Mouse (Mus musculus) CH12.LX (cell line): ENCODE results near the gene Scgb1b11. TPM values are rescaled to one million over a fixed set of nuclear protein-coding genes. Genes with fewer than 3 reads are reported as not detected.
"Not testable (repeated sequence)": the region's sequence is repeated elsewhere in the genome, so short reads cannot be mapped to it uniquely, and the experiment has no call there.

Experiments used
- DNase-seq: peaks from one replicate; pipeline ENCODE4 v3.0.0-alpha.2; 2013; ENCODE audit errors: extremely low read depth
- H3K27ac ChIP-seq: 2 replicates; pipeline ENCODE4 v1.5.1; 2012; ENCODE audit warnings: low read depth, mild to moderate bottlenecking, control low read depth, moderate library complexity; ENCODE audit not compliant: insufficient read depth
- H3K27me3 ChIP-seq: replicated peaks from 2 replicates; pipeline ENCODE3; 2012; ENCODE audit warnings: inconsistent platforms
- H3K36me3 ChIP-seq, 2 experiments: replicated peaks in 1 of 2; 2 replicates each; pipeline versions ENCODE3 to v1.6.1; 2012; ENCODE audit warnings: inconsistent platforms in 1 of 2, low read length in 1 of 2, mild to moderate bottlenecking in 1 of 2, mixed read lengths in 1 of 2, moderate library complexity in 1 of 2; ENCODE audit not compliant: control insufficient read depth in 1 of 2, insufficient read depth in 1 of 2
- H3K4me1 ChIP-seq, 2 experiments: 2 replicates each; pipeline ENCODE4 v1.6.1; 2012; ENCODE audit warnings: inconsistent platforms in 1 of 2, moderate library complexity in 1 of 2; ENCODE audit not compliant: insufficient read depth in 2 of 2, control insufficient read depth in 1 of 2
- H3K4me2 ChIP-seq: 2 replicates; pipeline ENCODE4 v1.6.1; 2012; ENCODE audit warnings: low read depth, mild to moderate bottlenecking, control low read depth; ENCODE audit not compliant: poor library complexity, insufficient read depth, severe bottlenecking
- H3K4me3 ChIP-seq, 3 experiments: fragments of 150-350 bp in 1 of 3; sonication (generic) in 1 of 3; replicated peaks in 1 of 3; 2 replicates each; pipeline versions ENCODE3 to v1.5.1; 2011 to 2012; ENCODE audit warnings: low read depth in 2 of 3, low read length in 2 of 3, mild to moderate bottlenecking in 2 of 3, moderate library complexity in 2 of 3, control low read depth in 1 of 3, improper control_type of control experiment in 1 of 3, inconsistent platforms in 1 of 3, mixed read lengths in 1 of 3; ENCODE audit not compliant: poor library complexity in 1 of 3
- H3K79me2 ChIP-seq: replicated peaks from 2 replicates; pipeline ENCODE4 v1.6.1; 2012; ENCODE audit warnings: mild to moderate bottlenecking, moderate library complexity; ENCODE audit not compliant: control insufficient read depth, poor library complexity, insufficient read depth, severe bottlenecking; ENCODE audit errors: extremely low read depth
- H3K9ac ChIP-seq: 2 replicates; pipeline ENCODE4 v1.6.1; 2012; ENCODE audit warnings: low read depth, mild to moderate bottlenecking, control low read depth, moderate library complexity; ENCODE audit not compliant: insufficient read depth
- H3K9me3 ChIP-seq: replicated peaks from 2 replicates; pipeline ENCODE3; 2012; ENCODE audit warnings: low read length, inconsistent platforms, mixed read lengths
- dilution Hi-C: fragments of 300-500 bp; cut with MboI; formaldehyde crosslinking; loops from 2 replicates; pipeline ENCODE4 v1.14.3; 2020; ENCODE audit warnings: low sequenced_read_pairs; ENCODE audit not compliant: extremely low pct_unique_long_range_greater_than_20kb, extremely low pct_ligation_motif_present
- in situ Hi-C: fragments of 300-500 bp; cut with MboI; formaldehyde crosslinking; loops from 3 replicates; pipeline ENCODE4 v1.14.3; 2019; ENCODE audit warnings: low sequenced_read_pairs, low pct_ligation_motif_present, low pct_unique_long_range_greater_than_20kb, mixed read lengths
- polyA plus RNA-seq: library from polyadenylated mRNA; unstranded; fragments of >175 nt; gene quantifications from 2 replicates; pipeline ENCODE4 v1.2.1, GENCODE M21; 2012; ENCODE audit warnings: low read depth; ENCODE audit not compliant: insufficient read length
- total RNA-seq, 2 experiments: library from RNA; depleted of rRNA; stranded (reverse); fragments of 300-350 nt in 1 of 2; fragments of >200 nt in 1 of 2; gene quantifications; 2 replicates each; pipeline ENCODE4 v1.2.3; 2012 to 2014

Scgb1b11 gene
- total RNA-seq (2012; rRNA removed) (not detected in 2 replicates), total RNA-seq (2014; rRNA removed) (not detected in 2 replicates), polyA plus RNA-seq (not detected in 2 replicates)

DNA sequence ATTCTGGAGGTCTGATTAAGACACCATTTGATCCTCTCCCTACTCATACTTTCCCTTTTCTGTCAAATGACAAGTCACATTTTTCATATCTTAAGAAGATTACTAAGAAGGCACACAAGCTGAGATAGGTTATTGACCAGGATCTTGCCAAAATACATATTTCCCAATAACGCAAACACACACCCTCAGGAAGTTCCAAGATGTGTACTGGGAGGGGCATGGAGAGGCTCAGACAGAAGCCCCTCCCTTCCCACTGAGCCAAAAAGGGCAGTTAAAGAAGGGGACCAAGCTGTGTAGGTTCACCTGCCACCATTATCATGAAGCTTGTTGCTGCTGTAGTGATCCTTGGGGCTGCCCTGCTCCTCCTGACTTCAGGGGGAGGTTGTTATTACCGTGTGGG, at the start of gene Scgb1b11:
TSS of gene Scgb1b11 (plus strand) at position 301 of the 400 bp plus-strand sequence.
- in situ Hi-C loops, DNase-seq, H3K27me3 ChIP-seq, H3K36me3 ChIP-seq, H3K79me2 ChIP-seq, H3K4me3 ChIP-seq, H3K9me3 ChIP-seq, H3K4me1 ChIP-seq, H3K4me2 ChIP-seq, H3K27ac ChIP-seq, H3K9ac ChIP-seq, dilution Hi-C loops: not testable (repeated sequence)

- H3K27ac ChIP-seq, H3K36me3 ChIP-seq, H3K4me3 ChIP-seq, dilution Hi-C loops, in situ Hi-C loops, H3K4me2 ChIP-seq, H3K9me3 ChIP-seq, H3K4me1 ChIP-seq, H3K9ac ChIP-seq, H3K79me2 ChIP-seq, DNase-seq, H3K27me3 ChIP-seq: not testable (repeated sequence)
These were observed 11.6 kb upstream of the Scgb1b11 start, which contains the start of gene Scgb2b11 for GRCm38 (mm10) chr7:32211045-32211444. Gene Scgb2b11 (minus strand): TSS chr7:32211145.

Other genes starting within 250 kb of the Scgb1b11 start
- gene Scgb1b10, start 122.0 kb upstream of the Scgb1b11 start, total RNA-seq (2012; rRNA removed) = not detected in 2 replicates
- gene Scgb1b10, start 122.0 kb upstream of the Scgb1b11 start, total RNA-seq (2014; rRNA removed) = not detected in 2 replicates
- gene Scgb1b10, start 122.0 kb upstream of the Scgb1b11 start, polyA plus RNA-seq = not detected in 2 replicates
- not detected in 2 replicates for gene Scgb2b11, start 11.7 kb upstream of the Scgb1b11 start, total RNA-seq (2012; rRNA removed)
- gene Scgb2b11, start 11.7 kb upstream of the Scgb1b11 start, total RNA-seq (2014; rRNA removed) = not detected in 2 replicates
- not detected in 2 replicates for gene Scgb2b11, start 11.7 kb upstream of the Scgb1b11 start, polyA plus RNA-seq
- gene Scgb2b12, start 104.4 kb downstream of the Scgb1b11 start, total RNA-seq (2012; rRNA removed) = not detected in 2 replicates
- gene Scgb2b12, start 104.4 kb downstream of the Scgb1b11 start, total RNA-seq (2014; rRNA removed) = not detected in 2 replicates
- not detected in 2 replicates for gene Scgb2b12, start 104.4 kb downstream of the Scgb1b11 start, polyA plus RNA-seq
- gene Scgb1b12, start 111.3 kb downstream of the Scgb1b11 start, total RNA-seq (2012; rRNA removed) = not detected in 2 replicates
- not detected in 2 replicates for gene Scgb1b12, start 111.3 kb downstream of the Scgb1b11 start, total RNA-seq (2014; rRNA removed)
- gene Scgb1b12, start 111.3 kb downstream of the Scgb1b11 start, polyA plus RNA-seq = not detected in 2 replicates
- gene Scgb1b29, start 218.7 kb downstream of the Scgb1b11 start, total RNA-seq (2012; rRNA removed) = not detected in 2 replicates
- not detected in 2 replicates for gene Scgb1b29, start 218.7 kb downstream of the Scgb1b11 start, total RNA-seq (2014; rRNA removed)
- gene Scgb1b29, start 218.7 kb downstream of the Scgb1b11 start, polyA plus RNA-seq = not detected in 2 replicates